Mouse (Mus musculus) liver, postnatal 0 days (tissue): ENCODE data around the gene Zc3hav1l. TPM values are rescaled to one million over a fixed set of nuclear protein-coding genes. Genes with fewer than 3 reads are reported as not detected.

Experiments used
- ATAC-seq: fragments of 200-750 bp; cut with Nextera tagmentation; 2 replicates; pipeline ENCODE4 v1.8.0; 2017; ENCODE audit warnings: mild to moderate bottlenecking, moderate library complexity
- DNase-seq: peaks from one replicate; pipeline ENCODE4 v3.0.0-alpha.2; 2016
- H3K27ac ChIP-seq: fragments of 300-500 bp; sonication (generic); 2 replicates; pipeline ENCODE4 v1.5.1; 2014; ENCODE audit warnings: antibody characterized with exemption, moderate library complexity, mild to moderate bottlenecking, low read depth
- H3K27me3 ChIP-seq: fragments of 300-500 bp; sonication (generic); 2 replicates; pipeline ENCODE4 v1.6.1; 2014; ENCODE audit warnings: low read length, control low read depth, mixed read lengths; ENCODE audit not compliant: insufficient read depth
- H3K36me3 ChIP-seq: fragments of 300-500 bp; sonication (generic); replicated peaks from 2 replicates; pipeline ENCODE4 v1.6.1; 2014; ENCODE audit warnings: mild to moderate bottlenecking, control low read depth, low read length, moderate library complexity, mixed read lengths; ENCODE audit not compliant: insufficient read depth
- H3K4me1 ChIP-seq: fragments of 300-500 bp; sonication (generic); 2 replicates; pipeline ENCODE4 v1.6.1; 2014; ENCODE audit warnings: antibody characterized with exemption, mild to moderate bottlenecking, control low read depth; ENCODE audit not compliant: insufficient read depth
- H3K4me2 ChIP-seq: fragments of 300-500 bp; sonication (generic); 2 replicates; pipeline ENCODE4 v1.6.1; 2014; ENCODE audit warnings: low read depth, mild to moderate bottlenecking, low read length, moderate library complexity, mixed read lengths
- H3K4me3 ChIP-seq: fragments of 300-500 bp; sonication (generic); 2 replicates; pipeline ENCODE4 v1.5.1; 2014; ENCODE audit warnings: low read depth, low read length
- H3K9ac ChIP-seq: fragments of 300-500 bp; sonication (generic); replicated peaks from 2 replicates; pipeline ENCODE4 v1.6.1; 2014; ENCODE audit warnings: mild to moderate bottlenecking, moderate library complexity
- H3K9me3 ChIP-seq: fragments of 300-500 bp; sonication (generic); 2 replicates; pipeline ENCODE4 v1.6.1; 2016; ENCODE audit warnings: mild to moderate bottlenecking, control low read depth, low read length, mixed read lengths
- CTCF ChIP-seq: sonication (generic); IDR thresholded peaks from 2 replicates; pipeline ENCODE4 v1.5.1; 2016; ENCODE audit warnings: antibody characterized with exemption, low read depth
- EP300 ChIP-seq: IDR thresholded peaks from 2 replicates; pipeline ENCODE4 v1.6.1; 2016; ENCODE audit warnings: antibody characterized with exemption, low read depth, mild to moderate bottlenecking
- WGBS: fragments of 180-500 bp; shearing (Covaris S2); extraction: QIAGEN DNeasy Blood & Tissue Kit; methylation state at CpG from one replicate; pipeline ENCODE4 v1.1.7; 2014; ENCODE audit not compliant: insufficient replicate concordance; 5-methylcytosine and 5-hydroxymethylcytosine counted together
- polyA plus RNA-seq: library from polyadenylated mRNA; unstranded; fragments of >200 nt; fragmentation: Nextera tagmentation; extraction: Ambion mirVana; gene quantifications from 2 replicates; pipeline ENCODE4 v1.2.1, GENCODE M21; 2015

Zc3hav1l gene
- polyA plus RNA-seq, 1 experiment from 2014 or later = 0.61 TPM

DNA sequence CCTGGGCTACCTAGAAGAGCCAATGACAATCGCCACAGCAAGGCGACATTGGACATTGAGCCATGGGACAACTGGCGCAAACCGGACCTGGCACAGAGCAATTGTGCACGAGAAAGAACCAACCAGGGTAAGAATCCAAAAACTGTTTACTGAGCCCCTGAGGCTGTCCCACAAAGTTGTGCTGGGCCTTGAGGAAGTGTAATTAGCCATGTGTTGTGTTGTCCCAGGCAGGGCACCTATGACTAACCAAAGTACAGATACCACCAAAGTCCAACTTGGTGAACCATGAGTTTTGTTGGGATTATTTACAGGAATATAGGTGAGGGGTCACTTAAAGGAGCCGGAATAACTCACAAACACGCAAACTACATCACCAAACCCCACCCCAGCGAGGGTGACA lies 41.6 kb downstream of the Zc3hav1l start:
- peak; percentile 43; the same call in 1 of the 2 replicates for ATAC-seq
- H3K4me2 ChIP-seq = no peak overlapping the region
- no peak overlapping the region for H3K27ac ChIP-seq
- H3K9me3 ChIP-seq = no peaks in the 10 kb centered on the region
- no peaks in the 10 kb centered on the region for H3K36me3 ChIP-seq
- no peak for DNase-seq
- H3K27me3 ChIP-seq = peaks cover 8% of the 10 kb centered on the region
- WGBS = 89% methylated on average over 8 of the region's 8 CpGs
- TF ChIP-seq CTCF (no peak), EP300 (no peak)
- H3K9ac ChIP-seq = no peak overlapping the region
- no peak overlapping the region for H3K4me3 ChIP-seq
- 0 out of 2 replicates have a peak, but pooled peaks cover 3% of the 10 kb centered on the region for H3K4me1 ChIP-seq

DNA sequence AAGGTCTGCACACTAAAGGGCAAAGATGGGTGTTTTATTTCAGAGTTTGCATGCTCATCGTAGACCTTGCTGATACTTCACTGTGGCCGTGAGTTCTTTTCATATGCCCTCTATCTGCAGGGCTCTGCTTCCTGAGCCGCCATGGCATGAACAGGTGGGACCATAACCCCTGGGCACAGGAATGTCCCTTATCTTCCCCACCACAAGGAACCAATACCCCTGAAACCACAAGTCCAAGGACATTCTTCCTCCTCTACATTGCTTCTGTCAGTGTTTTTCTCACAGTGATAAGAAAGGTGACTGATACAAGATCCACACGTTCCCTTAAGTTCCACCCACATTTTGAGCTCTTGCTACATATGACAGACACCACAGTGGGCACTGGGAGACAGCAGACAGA lies 42.3 kb downstream of the Zc3hav1l start:
- peaks cover 8% of the 10 kb centered on the region for H3K27me3 ChIP-seq
- H3K4me2 ChIP-seq = no peak overlapping the region
- WGBS = 50% methylated on average over 4 of the region's 4 CpGs
- no peak for DNase-seq
- no peak overlapping the region for H3K9ac ChIP-seq
- no peak overlapping the region for H3K4me3 ChIP-seq
- TF ChIP-seq CTCF (no peak), EP300 (no peak)
- H3K9me3 ChIP-seq = no peaks in the 10 kb centered on the region
- 0 out of 2 replicates have a peak, but pooled peaks cover 3% of the 10 kb centered on the region for H3K4me1 ChIP-seq
- no peak overlapping the region for H3K27ac ChIP-seq
- H3K36me3 ChIP-seq = no peaks in the 10 kb centered on the region
- no peak for ATAC-seq

- H3K4me1 ChIP-seq = 0 out of 2 replicates have a peak, but pooled peaks cover 3% of the 10 kb centered on the region
- H3K27ac ChIP-seq = no peak overlapping the region
- peaks cover 8% of the 10 kb centered on the region for H3K27me3 ChIP-seq
- H3K4me2 ChIP-seq = no peak overlapping the region
- no peak overlapping the region for H3K9ac ChIP-seq
- WGBS = 72% methylated on average over 2 of the region's 2 CpGs
- DNase-seq (no peak), ATAC-seq (no peak)
- no peak for TF ChIP-seq CTCF
- TF ChIP-seq EP300 = no peak
- H3K4me3 ChIP-seq = no peak overlapping the region
- no peaks in the 10 kb centered on the region for H3K36me3 ChIP-seq
- H3K9me3 ChIP-seq = no peaks in the 10 kb centered on the region
These were observed 43.3 kb downstream of the Zc3hav1l start for GRCm38 (mm10) chr6:38255794-38256193.

DNA sequence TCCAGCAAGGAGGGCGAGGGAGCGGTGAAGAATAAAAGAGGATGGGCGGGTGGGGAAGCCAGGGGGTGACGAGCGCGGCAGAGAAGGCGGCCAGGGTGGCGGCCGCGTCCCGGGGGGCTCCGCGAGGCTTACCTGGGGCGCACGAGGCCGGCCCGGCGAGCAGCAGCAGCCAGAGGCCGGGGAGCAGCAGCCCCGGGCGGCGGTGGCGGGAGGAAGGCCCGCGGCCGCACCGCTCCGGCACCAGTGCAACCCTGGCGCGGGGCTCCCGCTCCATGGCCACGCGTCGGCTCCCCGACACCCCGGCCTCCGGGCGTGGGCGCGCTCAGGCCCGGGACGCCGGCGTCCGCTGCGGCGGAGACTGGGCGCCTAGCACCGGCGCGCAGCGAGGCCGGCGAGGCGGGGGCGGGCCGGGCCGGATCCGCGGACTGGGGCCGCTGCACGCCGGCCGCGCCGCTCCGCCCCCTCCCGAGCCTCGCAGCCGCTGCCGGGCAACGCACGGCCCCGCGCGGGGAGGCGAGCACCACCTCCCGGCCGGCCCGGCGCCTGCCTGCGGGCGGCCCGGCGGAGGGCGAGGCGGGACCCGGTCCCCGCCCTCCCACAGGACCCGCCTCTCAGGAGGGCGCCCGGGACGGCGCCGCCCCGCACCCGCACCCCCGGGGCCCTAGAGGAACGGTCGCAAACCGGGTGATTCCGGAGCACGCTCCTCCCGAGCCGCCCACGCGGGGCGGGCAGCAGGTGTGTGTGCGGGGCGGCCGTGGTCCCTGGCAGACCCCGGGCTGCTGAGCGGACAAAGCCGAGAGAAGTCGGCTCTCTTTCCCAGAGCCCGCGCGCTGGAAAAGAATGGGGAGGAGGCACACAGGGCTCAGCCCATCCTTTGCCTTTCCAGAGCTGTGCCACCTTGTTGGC lies 45.1 kb downstream of the Zc3hav1l start, which contains the start of gene D630045J12Rik:
Gene D630045J12Rik, minus strand, starts transcription at position 274 of the 906 bp plus-strand sequence.
- ATAC-seq (peak; percentile 96), DNase-seq (peak; percentile 74)
- H3K4me2 ChIP-seq = peak within 1 kb of the TSS; percentile 97
- peak within 1 kb of the TSS; percentile 58 for H3K4me3 ChIP-seq
- 0 out of 2 replicates have a peak within 1 kb of the TSS, but pooled peaks have one; percentile 19 for H3K27ac ChIP-seq
- H3K9ac ChIP-seq = peak within 1 kb of the TSS; percentile 59
- no peaks in the 10 kb centered on the region for H3K9me3 ChIP-seq
- TF ChIP-seq CTCF (no peak), EP300 (no peak)
- H3K36me3 ChIP-seq = no peaks in the 10 kb centered on the region
- peaks cover 8% of the 10 kb centered on the region for H3K27me3 ChIP-seq
- H3K4me1 ChIP-seq = 0 out of 2 replicates have a peak, but pooled peaks cover 3% of the 10 kb centered on the region
- WGBS = 4% methylated on average over 55 of the region's 118 CpGs

DNA sequence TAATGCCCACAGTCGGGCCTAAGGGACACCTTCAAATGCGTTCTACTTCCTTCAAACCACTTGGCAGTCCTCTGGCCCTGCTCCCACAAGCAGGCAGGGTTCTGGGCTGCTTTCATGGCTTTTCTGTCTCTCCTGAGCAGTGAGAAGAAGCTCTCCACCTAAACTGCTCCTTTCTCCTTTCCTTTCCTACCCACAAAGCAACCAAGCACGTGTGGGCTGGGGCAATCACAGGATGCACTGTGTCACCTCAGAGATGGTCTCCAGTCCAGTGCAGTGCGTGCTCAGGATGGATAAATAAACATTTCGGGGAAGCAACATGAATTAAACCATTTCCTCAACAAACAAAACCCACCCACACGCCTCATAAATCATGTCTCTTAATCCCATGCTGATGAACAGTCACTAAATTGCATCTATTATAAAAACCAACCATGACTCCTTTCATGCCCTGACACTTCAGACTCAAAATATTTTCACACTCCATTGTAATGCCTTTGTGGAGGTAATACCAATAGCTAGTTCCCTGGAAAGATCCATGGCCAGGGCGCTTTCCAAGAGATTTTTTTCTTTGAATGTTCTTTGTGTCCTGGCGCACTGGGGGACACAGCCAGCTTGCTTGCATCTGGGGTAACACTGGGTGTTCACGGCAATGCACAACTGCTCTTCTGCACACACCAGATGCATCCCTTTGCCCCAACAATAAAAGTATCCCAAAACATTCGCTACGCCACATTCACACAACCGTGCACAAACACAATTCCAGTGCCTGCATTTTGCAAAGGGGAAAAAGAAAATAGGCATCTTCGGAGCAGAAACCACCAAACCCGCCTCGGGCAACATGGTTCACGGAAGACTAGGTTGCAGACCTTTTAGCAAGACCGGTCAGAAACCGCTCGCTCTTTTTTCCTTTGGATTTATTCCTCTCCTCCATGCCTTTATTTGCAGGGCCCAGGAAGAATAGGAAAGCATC lies 46.0 kb downstream of the Zc3hav1l start:
- 18% methylated on average over 19 of the region's 19 CpGs for WGBS
- Histone ChIP-seq H3K9me3 (no peaks in the 10 kb centered on the region), H3K4me3 (peak overlapping the region; percentile 58), H3K36me3 (no peaks in the 10 kb centered on the region), H3K9ac (peak overlapping the region; percentile 59), H3K4me2 (peak overlapping the region; percentile 97), H3K27me3 (peaks cover 8% of the 10 kb centered on the region), H3K4me1 (0 out of 2 replicates have a peak, but pooled peaks cover 3% of the 10 kb centered on the region), H3K27ac (no peak overlapping the region)
- no peak for TF ChIP-seq EP300
- no peak for TF ChIP-seq CTCF
- ATAC-seq (no peak), DNase-seq (no peak)

DNA sequence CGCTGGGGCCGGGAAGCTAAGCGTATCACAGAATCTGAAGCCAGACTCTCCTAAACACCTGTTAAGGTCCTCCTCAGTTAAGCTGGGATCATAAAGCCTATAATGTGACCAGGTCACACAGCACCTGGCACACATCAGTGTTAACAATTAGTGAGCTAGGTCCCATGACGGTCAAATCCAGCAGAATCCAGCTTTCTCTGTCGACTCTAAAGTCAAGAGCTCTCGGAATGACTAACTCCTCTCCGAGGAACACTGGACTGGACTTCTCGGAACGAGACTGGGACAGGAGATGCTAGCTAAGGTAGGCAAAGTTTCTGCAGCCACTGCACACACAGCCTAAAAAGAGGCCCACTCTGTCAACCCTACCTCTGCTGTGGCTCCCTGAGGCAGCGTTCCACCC lies 46.9 kb downstream of the Zc3hav1l start:
- H3K9me3 ChIP-seq = no peaks in the 10 kb centered on the region
- WGBS = 84% methylated on average over 10 of the region's 10 CpGs
- no peak overlapping the region for H3K27ac ChIP-seq
- no peak overlapping the region for H3K4me3 ChIP-seq
- ATAC-seq = no peak
- TF ChIP-seq EP300 (no peak), CTCF (no peak)
- H3K36me3 ChIP-seq = no peaks in the 10 kb centered on the region
- no peak for DNase-seq
- H3K4me2 ChIP-seq = no peak overlapping the region
- H3K9ac ChIP-seq = no peak overlapping the region
- 0 out of 2 replicates have a peak, but pooled peaks cover 3% of the 10 kb centered on the region for H3K4me1 ChIP-seq
- peaks cover 8% of the 10 kb centered on the region for H3K27me3 ChIP-seq
